Mouse (Mus musculus): ENCODE results near the gene 4933400A11Rik. TPM values are rescaled to one million over a fixed set of nuclear protein-coding genes. Genes with fewer than 3 reads are reported as not detected.

Gene 4933400A11Rik
- polyA plus RNA-seq, 1 experiment from 2014 or later: not detected

- Histone ChIP-seq H3K9me3 (replicated peaks) (no peaks in the 10 kb centered on the region), H3K4me1 (no peaks in the 10 kb centered on the region), H3K4me2 (no peak overlapping the region), H3K9ac (replicated peaks) (no peak overlapping the region), H3K27ac (replicated peaks) (no peak overlapping the region), H3K4me3 (replicated peaks) (no peak overlapping the region), H3K36me3 (no peaks in the 10 kb centered on the region), H3K27me3 (replicated peaks) (0 out of 2 replicates have a peak, but pooled peaks cover 5% of the 10 kb centered on the region)
- no peak for ATAC-seq (ENCODE audit: low FRiP score)
- 80% methylated on average over 7 of the region's 7 CpGs for WGBS
Observed at GRCm38 (mm10) chrX:169794831-169795311, 15.4 kb upstream of the 4933400A11Rik start.

- WGBS: 79% methylated on average over 4 of the region's 4 CpGs
- ATAC-seq (ENCODE audit: low FRiP score): no peak
- Histone ChIP-seq H3K9ac (replicated peaks) (no peak overlapping the region), H3K27me3 (replicated peaks) (0 out of 2 replicates have a peak, but pooled peaks cover 5% of the 10 kb centered on the region), H3K4me1 (no peaks in the 10 kb centered on the region), H3K27ac (replicated peaks) (no peak overlapping the region), H3K4me2 (no peak overlapping the region), H3K36me3 (no peaks in the 10 kb centered on the region), H3K9me3 (replicated peaks) (no peaks in the 10 kb centered on the region), H3K4me3 (replicated peaks) (no peak overlapping the region)
Observed at GRCm38 (mm10) chrX:169794421-169794820, 15.0 kb upstream of the 4933400A11Rik start.

GRCm38 (mm10) chrX:169792879-169793278, 13.4 kb upstream of the 4933400A11Rik start:
- H3K9ac ChIP-seq (replicated peaks): no peak overlapping the region
- no peaks in the 10 kb centered on the region for H3K9me3 ChIP-seq (replicated peaks)
- H3K27me3 ChIP-seq (replicated peaks): 0 out of 2 replicates have a peak, but pooled peaks cover 5% of the 10 kb centered on the region
- H3K4me2 ChIP-seq: no peak overlapping the region
- no peak overlapping the region for H3K27ac ChIP-seq (replicated peaks)
- no peak for ATAC-seq (ENCODE audit: low FRiP score)
- no peaks in the 10 kb centered on the region for H3K36me3 ChIP-seq
- 18% methylated on average over 1 of the region's 1 CpGs for WGBS
- no peak overlapping the region for H3K4me3 ChIP-seq (replicated peaks)
- H3K4me1 ChIP-seq: no peaks in the 10 kb centered on the region

GRCm38 (mm10) chrX:169789702-169790101, 10.3 kb upstream of the 4933400A11Rik start:
- no peak overlapping the region for H3K9ac ChIP-seq (replicated peaks)
- 80% methylated on average over 5 of the region's 5 CpGs for whole genome bisulfite sequencing
- no peaks in the 10 kb centered on the region for H3K9me3 ChIP-seq (replicated peaks)
- no peak for ATAC-seq (ENCODE audit: low FRiP score)
- H3K4me2 ChIP-seq: no peak overlapping the region
- H3K27me3 ChIP-seq (replicated peaks): no peaks in the 10 kb centered on the region
- H3K4me1 ChIP-seq: no peaks in the 10 kb centered on the region
- H3K4me3 ChIP-seq (replicated peaks): no peak overlapping the region
- no peaks in the 10 kb centered on the region for H3K36me3 ChIP-seq
- H3K27ac ChIP-seq (replicated peaks): no peak overlapping the region

- no peak for ATAC-seq (ENCODE audit: low FRiP score)
- no peak overlapping the region for H3K4me2 ChIP-seq
- WGBS: 83% methylated on average over 3 of the region's 3 CpGs
- no peaks in the 10 kb centered on the region for H3K9me3 ChIP-seq (replicated peaks)
- peaks cover 9% of the 10 kb centered on the region; the same call in 1 of the 2 replicates for H3K27me3 ChIP-seq (replicated peaks)
- H3K27ac ChIP-seq (replicated peaks): no peak overlapping the region
- H3K4me3 ChIP-seq (replicated peaks): no peak overlapping the region
- H3K9ac ChIP-seq (replicated peaks): no peak overlapping the region
- no peaks in the 10 kb centered on the region for H3K4me1 ChIP-seq
- H3K36me3 ChIP-seq: no peaks in the 10 kb centered on the region
Observed at GRCm38 (mm10) chrX:169758001-169758400, 21.4 kb downstream of the 4933400A11Rik start.

GRCm38 (mm10) chrX:169735387-169735969, 44.0 kb downstream of the 4933400A11Rik start:
- no peaks in the 10 kb centered on the region for H3K4me1 ChIP-seq
- WGBS: 54% methylated on average over 3 of the region's 3 CpGs
- no peaks in the 10 kb centered on the region for H3K36me3 ChIP-seq
- no peak for ATAC-seq (ENCODE audit: low FRiP score)
- no peak overlapping the region for H3K9ac ChIP-seq (replicated peaks)
- H3K27me3 ChIP-seq (replicated peaks): peaks cover 11% of the 10 kb centered on the region; the same call in 1 of the 2 replicates
- H3K4me2 ChIP-seq: no peak overlapping the region
- H3K9me3 ChIP-seq (replicated peaks): no peaks in the 10 kb centered on the region
- H3K4me3 ChIP-seq (replicated peaks): no peak overlapping the region
- no peak overlapping the region for H3K27ac ChIP-seq (replicated peaks)

Other genes with a start within 250 kb of the 4933400A11Rik start
- gene Mid1, start 94.4 kb downstream of the 4933400A11Rik start, polyA plus RNA-seq (2015; fragmentation: Nextera tagmentation; extraction: Ambion mirVana): 4.0 and 5.4 TPM in 2 replicates
- gene Gm21887, start 230.0 kb upstream of the 4933400A11Rik start, polyA plus RNA-seq (2015; fragmentation: Nextera tagmentation; extraction: Ambion mirVana): 134 and 143 TPM in 2 replicates

All from neural tube, embryonic 15.5 days (tissue).